Mouse (Mus musculus): ENCODE results near the gene Utp3.

DNA sequence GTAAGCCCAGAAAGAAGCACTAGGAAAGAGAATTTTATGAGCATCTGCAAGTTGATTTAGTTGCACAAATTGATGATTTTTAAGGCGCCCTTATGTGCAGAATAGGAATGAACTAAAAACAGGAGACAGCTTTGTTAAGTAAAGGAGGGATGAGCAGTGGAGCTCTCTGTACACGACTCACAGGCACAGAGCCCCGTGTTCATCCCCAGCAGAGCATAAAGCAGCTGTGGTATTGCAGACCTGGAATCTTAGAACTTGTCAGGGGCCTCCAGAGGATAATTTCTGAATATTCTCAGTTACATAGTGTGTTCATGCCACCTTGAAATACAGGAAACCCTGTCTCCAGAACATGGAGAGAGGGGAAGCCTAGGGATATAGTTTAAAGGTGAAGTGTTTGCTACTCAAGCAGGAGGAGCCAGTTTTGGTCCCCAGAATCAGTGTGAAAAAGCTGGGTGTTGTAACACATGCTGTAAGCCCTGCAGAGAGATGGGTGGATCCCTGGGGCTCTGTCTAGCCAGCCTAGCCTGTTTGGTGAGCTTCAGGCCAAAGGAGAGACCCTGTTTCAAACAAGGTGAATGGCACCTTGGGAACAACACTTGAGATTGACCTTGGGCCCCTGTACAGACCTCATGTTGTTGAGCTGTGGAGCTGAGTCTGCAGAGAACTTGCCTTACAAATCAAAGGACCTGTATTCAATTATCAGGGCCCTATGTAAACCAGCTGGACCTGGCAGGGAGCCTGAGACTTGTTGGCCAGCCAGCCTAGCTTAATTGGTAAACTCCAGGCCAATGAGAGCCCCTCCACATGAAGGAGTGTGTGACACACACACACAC, 21.5 kb downstream of the Utp3 start:
- TF ChIP-seq CTCF (IDR thresholded peaks at IDR 0.05; ENCODE audit: low read depth, low read length), result no peak
- TF ChIP-seq POLR2A (IDR thresholded peaks at IDR 0.05; ENCODE audit: extremely low read depth, insufficient read depth, low read length), result no peak

Measured in liver, adult 2 months (tissue).